Mouse (Mus musculus): Measurements from ENCODE around the gene Tmco4.
"Not testable (repeated sequence)": the region's sequence is repeated elsewhere in the genome, so short reads cannot be mapped to it uniquely, and the experiment has no call there.

Tmco4 gene

DNA sequence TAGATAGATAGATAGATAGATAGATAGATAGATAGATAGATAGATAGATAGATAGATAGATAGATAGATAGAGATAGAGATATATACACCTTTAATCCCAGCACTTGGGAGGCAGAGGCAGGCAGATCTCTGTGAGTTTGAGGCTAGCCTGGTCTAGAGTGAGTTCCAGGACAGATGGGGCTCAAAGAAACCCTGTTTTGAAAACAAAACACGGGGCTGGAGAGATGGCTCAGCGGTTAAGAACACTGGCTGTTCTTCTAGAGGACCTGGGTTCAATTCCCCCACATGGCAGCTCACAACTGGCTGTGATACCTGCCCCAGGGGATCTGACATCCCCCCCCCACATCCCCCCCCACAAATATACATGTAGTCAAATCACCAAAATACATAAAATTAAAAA, 1.9 kb downstream of the Tmco4 start:
- not testable (repeated sequence) for DNase-seq

DNA sequence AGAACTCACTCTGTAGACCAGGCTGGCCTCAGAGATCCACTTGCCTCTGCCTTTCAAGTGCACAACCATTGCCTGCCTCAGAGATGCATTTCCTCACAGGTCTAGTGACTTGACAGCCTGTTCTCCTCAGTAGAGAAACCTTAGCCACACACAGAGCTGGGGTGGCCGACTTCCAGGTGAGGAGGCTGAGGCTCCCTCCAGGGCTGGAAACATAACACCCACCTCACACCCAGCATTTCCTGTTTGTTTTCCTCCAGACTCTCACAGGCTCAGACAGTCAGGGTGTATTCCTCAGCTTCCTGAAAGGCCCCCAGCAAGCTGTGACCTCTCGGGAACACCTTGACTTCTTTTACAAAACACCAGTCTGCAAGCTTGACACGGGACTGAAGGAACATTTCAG, 2.5 kb downstream of the Tmco4 start:
- DNase-seq: no peak

GRCm38 (mm10) chr4:138976046-138976445, 3.4 kb downstream of the Tmco4 start:
- no peak for DNase-seq

DNA sequence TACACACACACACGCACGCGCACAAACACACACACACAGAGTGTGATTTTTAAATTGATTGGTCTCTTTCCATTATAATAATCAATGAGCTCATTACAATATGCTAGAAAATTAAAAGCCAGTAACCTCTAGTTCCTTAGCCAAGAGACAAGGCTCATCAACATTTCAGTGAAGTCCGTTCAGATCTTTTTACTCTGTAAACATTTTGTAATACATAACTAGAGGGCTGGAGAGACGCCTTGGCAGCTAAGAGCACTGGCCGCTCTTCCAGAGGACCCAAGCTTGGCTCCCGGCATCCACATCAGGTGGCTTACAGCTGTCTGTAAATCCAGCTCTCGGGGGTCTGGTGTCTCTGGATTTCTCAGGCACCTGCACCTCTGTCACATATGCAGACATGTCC, 7.3 kb downstream of the Tmco4 start:
- DNase-seq: no peak

DNA sequence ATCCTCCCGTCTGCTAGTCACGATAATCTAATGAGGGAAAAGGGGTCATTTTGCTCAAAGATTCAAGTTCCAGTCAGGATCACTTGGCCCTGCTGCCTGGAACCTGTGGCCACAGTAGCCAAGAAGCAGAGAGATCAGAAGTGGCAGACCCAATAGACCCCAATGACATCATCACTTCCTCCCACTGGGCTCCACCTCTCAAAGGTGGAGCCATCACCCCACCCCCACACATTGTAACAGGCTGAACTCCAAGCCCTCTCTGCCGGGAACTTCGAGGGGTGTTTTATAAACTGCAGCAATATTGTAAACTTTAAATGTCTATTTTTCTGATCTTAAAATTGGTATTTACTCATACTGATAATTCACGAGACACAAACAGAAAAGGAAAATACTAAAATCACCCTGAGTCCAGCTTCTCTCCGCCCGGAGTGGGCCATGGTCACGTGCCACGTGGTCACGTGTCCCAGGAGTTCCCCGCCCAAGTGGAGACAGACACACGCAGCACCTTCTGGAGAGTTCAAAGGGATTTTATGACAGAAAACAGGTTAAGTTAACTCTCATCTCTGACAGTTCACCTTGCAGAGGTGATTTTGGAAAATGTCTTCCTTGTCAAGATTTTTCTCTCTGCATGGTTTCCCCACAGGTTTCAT, 8.2 kb downstream of the Tmco4 start:
- DNase-seq: no peak

- no peak for DNase-seq
These were observed 10.7 kb downstream of the Tmco4 start for GRCm38 (mm10) chr4:138983422-138983821.

DNA sequence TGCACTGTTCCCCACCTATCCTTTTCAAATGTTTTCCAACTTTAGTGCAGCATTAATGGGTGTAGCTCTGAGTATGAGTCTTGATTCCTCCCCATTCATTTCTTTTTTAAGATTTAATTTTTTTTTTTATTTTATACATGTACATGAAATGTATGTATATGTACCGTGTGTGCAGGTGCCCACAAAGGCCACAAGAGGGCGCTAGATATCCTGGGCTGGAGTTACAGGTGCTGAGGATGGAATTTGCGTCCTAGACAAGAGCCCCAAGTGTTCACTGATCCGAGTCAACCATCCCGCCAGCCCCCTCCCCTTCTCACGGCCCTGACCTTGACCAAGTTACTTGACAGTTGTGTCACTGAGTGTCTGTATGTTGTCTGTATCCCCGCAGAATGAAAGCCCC, 12.1 kb downstream of the Tmco4 start:
- no peak for DNase-seq

- no peak for DNase-seq
These were observed 13.6 kb downstream of the Tmco4 start for GRCm38 (mm10) chr4:138986280-138986679.

- DNase-seq: no peak
These were observed 21.7 kb downstream of the Tmco4 start for GRCm38 (mm10) chr4:138994389-138994788.

GRCm38 (mm10) chr4:138996410-138996809, 23.7 kb downstream of the Tmco4 start:
- no peak for DNase-seq

- DNase-seq: no peak
These were observed 24.4 kb downstream of the Tmco4 start for GRCm38 (mm10) chr4:138997121-138997520.

DNA sequence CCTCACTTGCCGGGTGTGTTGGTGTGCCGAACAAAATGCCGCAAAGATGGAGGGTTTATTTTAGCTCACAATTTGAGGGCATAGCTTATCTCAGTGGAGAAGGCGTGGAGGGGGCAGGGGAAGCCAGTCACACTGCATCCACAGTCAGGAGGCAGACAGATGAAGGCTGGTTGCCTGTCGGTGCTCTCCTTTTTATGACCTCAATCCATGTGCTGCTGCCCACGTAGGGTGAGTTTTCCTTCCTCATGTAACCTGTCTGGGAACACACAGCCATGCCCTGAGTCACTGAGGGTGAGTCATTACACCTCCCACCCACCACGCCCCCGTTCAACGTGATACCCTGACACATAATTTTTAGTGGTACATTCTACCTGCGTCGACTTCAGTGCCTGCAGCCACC, 25.9 kb downstream of the Tmco4 start:
- DNase-seq: no peak

DNA sequence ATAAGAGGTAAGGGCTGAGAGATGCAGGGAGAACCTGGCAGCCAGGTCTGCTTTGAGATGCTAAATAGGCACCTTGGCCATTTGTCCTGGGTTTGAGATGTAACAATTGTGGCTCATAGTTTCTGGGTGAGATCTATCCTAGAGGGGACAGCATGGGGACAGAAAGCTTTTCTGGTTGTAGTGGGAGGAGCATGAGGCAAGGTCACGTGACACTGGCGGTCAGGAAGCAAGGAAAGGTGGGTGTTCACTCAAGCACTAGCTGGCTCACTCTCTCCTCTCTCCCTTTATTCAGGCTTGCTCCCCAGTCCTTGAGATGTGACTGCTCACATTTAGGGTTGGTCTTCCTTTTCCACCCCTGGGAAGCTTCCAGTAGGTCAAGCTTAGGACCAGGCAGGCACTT, 28.3 kb downstream of the Tmco4 start:
- DNase-seq: no peak

- no peak for DNase-seq
These were observed 28.7 kb downstream of the Tmco4 start for GRCm38 (mm10) chr4:139001433-139001832.

DNA sequence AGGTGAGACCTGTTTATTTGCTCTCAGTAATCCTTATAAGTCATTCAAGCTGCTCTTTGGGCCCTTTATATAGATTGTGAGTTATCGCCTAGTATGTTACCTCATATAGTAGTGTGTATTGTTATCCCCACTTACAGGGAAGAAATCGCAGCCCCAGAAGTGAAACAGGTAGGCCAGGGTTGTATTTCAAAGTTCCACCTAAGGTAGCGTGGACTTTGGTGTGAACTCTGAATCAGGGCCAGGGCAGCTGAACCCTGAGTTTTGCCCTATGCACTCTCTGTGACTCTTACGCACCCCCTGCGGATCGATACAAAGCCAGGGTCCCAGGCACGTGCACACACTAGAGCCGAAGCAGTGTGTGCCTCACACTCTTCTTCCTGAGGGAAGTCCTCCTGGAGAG, 31.4 kb downstream of the Tmco4 start:
- no peak for DNase-seq

DNA sequence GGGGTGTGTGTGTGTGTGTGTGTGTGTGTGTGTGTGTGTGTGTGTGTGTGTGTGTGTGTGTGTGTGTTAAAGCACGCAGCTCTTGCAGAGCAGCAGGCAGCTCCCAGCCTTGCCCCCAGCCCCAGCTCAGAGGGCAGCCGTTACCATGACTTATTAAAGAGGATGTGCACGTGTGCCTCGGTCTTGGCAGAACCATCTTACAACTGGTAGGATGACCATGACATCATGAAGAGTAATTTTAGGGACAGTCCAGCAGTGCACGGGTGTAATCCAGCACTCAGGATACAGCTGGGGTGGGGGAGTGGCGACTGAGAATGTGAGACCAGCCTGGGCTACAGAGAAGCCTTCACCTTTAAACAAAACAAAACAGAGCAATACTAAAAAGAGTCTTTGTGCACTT, 32.5 kb downstream of the Tmco4 start:
- no peak for DNase-seq

DNA sequence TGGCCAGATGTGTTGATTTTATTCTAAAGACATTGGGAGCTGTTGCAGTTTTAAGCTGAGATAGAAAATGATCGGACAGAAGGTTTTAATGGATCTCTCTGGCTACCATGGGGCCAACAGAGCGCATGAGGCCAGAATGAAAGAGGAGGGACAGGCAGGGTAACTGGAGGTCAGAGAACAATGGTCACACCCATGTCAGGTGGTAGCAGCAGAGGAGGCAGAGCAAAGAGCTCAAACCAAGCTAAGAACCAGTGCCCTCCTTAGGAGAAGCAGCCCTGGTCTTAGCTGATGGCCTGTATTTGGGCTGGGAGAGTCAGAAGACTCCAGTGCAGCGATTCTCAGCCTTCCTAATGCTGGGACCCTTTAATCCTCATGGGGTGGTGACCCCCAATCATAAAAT, 34.7 kb downstream of the Tmco4 start:
- no peak for DNase-seq

DNA sequence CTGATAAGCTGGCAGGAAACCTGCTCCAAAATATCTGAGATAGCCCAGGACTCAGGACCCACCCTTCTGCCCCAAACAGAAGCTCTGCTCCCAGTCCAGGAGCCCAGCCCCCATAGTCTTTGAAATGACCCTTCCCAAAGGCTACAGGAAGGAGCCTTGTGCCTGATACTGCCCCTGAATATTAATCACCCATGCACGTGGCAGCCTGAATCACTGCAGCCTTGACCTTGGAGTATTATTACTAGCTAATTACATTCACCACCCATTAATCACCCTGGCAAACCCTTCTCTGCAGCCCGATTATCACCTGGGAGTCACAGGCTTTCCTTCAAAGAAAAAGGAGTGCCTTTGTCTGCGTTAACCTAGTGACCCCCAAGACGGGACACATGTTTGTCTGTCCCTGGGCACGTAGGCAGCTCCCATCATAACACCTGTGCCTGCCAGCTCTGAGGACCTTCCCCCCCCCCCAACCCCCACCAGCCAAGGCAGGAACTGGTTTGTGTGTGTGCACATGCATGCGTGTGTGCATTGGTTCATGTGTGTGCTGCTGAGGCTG, 35.4 kb downstream of the Tmco4 start:
- DNase-seq: no peak

DNA sequence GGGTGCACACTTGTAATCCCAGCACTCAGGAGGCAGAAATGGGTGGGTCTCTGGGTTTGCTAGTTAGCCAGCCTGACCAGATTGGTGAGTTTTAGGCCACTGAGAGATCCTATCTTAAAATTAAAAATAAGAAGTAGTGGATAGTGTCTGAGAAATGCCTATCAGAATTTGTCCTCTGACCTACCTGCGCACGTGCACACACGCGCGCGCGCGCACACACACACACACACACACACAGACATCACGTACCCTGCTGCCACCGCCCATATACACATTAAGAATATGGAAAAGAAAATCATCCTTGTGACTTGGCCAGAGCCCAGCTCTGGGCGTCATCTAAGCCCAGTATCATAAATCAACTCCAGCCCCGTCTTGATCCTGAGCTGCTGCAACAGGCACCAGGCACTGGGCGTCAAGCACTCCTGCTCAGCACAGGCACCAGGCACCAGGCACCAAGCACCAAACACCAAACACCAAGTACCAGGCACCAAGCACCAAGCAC, 38.6 kb downstream of the Tmco4 start:
- no peak for DNase-seq

GRCm38 (mm10) chr4:139013281-139013680, 40.6 kb downstream of the Tmco4 start:
- no peak for DNase-seq

GRCm38 (mm10) chr4:139014793-139015192, 42.1 kb downstream of the Tmco4 start:
- DNase-seq: no peak

DNA sequence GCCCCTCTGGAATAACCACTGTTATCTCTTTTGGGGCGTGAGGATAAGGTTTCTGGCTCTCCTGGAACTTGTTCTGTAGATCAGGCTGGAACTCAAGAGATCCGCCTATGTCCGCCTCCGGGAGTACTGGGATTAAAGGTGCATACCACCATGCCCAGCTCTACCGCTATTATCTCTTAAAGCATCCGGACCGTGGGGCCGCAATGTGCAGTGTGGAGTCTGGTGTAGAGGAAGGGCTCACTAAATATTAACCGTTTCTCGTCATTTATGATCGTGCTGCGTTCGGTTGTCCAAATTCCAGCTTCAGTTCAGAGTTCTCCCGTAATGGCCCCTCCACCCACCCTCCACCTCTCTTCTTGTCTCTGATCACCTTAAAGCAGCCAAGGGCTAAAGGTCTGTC, 45.7 kb downstream of the Tmco4 start:
- DNase-seq: no peak

GRCm38 (mm10) chr4:139018976-139019375, 46.3 kb downstream of the Tmco4 start:
- no peak for DNase-seq

GRCm38 (mm10) chr4:139019413-139019812, 46.7 kb downstream of the Tmco4 start:
- no peak for DNase-seq

- DNase-seq: no peak
These were observed 47.7 kb downstream of the Tmco4 start for GRCm38 (mm10) chr4:139020385-139020784.

All from cerebellum, adult 9-10 months (tissue).